17 mouse cellular contexts compared by ENCODE assay signal in the genomic region with DNA sequence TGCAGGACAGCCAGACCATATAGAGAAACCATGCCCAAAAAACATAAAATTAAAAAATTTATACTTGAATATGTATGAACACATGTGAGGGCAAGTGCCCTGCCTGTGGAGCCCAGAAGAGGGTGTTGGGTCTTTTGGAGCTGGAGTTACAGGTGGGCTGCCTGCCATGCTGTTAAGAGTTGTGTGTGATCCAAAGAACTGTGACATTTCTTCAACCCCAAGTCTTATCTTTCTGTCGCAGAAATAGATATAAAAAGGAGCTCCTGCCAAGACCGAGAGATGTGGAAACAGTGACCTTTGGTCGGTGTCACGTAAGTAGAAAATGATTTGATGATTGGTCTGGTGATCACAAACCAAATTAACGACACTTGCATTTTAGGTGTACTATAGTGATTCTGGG. TPM values are rescaled to one million over a fixed set of nuclear protein-coding genes. Genes with fewer than 3 reads are reported as not detected.
DNase-seq lines count a peak whose midpoint lies in the region; ATAC-seq and TF ChIP-seq lines count a peak whose summit lies in the region.
"Had no signal": no experiment of that assay in that cellular context is flagged by ENCODE, and none has a peak within 500 bp of the region (broad histone marks: within the 10 kb centered on the region; RNA-seq: fewer than 3 reads in every experiment).

No protein-coding gene starts in this region.

- DNase-seq in cerebellum, adult 11-12 months = peak; percentile 42
- DNase-seq in cerebellum, adult 8-10 months = no peak
- DNase-seq in kidney, adult 11 months = peak; percentile 14
- no peak for DNase-seq in kidney, postnatal 14 days
- peak; percentile 95 for DNase-seq in liver, adult 2 months (ENCODE audit: extremely low read depth, low read depth, low spot score)
- DNase-seq in right cerebral cortex, adult 18-20 months = no peak
- DNase-seq in layer of hippocampus, adult 9-10 months (ENCODE audit: low spot score) = no peak
- DNase-seq: adrenal gland, postnatal 36 days; gastrocnemius, postnatal 36 days; lung, adult 2 months; right cerebral cortex, postnatal 14 days had no signal

- peaks cover 13% of the 10 kb centered on the region for H3K79me2 ChIP-seq in liver, adult 2 months (ENCODE audit: control insufficient read depth, insufficient read depth, low read length)

- no peak for TF ChIP-seq POLR2A in liver, adult 2 months (IDR thresholded peaks at IDR 0.05; ENCODE audit: extremely low read depth, insufficient read depth, low read length)

- no peak overlapping the region for H3K9ac ChIP-seq in liver, adult 2 months (ENCODE audit: low read depth, low read length)
- H3K9ac ChIP-seq: heart, embryonic 12.5 days; midbrain, embryonic 15.5 days had no signal

- H3K36me3 ChIP-seq in liver, adult 2 months (ENCODE audit: control insufficient read depth, insufficient read depth, low read length) = peaks cover 17% of the 10 kb centered on the region

- no peaks in the 10 kb centered on the region for H3K27me3 ChIP-seq in liver, adult 2 months (ENCODE audit: control insufficient read depth, insufficient read depth, low read length)
- H3K27me3 ChIP-seq: heart, embryonic 12.5 days; midbrain, embryonic 15.5 days had no signal

- H3K4me3 ChIP-seq in liver, adult 2 months (ENCODE audit: insufficient read depth, low read depth, low read length) = no peak overlapping the region
- H3K4me3 ChIP-seq: heart, embryonic 12.5 days; midbrain, embryonic 15.5 days had no signal

- peak; percentile 62 for ATAC-seq in megakaryocyte-erythroid progenitor cell, adult 5-6 weeks (replicated peaks; ENCODE audit: low FRiP score, low TSS enrichment, poor library complexity, severe bottlenecking)
- ATAC-seq: activated CD4-positive, CD25-positive, alpha-beta regulatory T cell, adult 4 months had no signal

- TF ChIP-seq CTCF in liver, adult 2 months (IDR thresholded peaks at IDR 0.05; ENCODE audit: low read depth, low read length) = peak; percentile 1; the same call in 1 of the 2 replicates

- H3K4me1 ChIP-seq in liver, adult 2 months (ENCODE audit: control insufficient read depth, insufficient read depth, low read length) = peaks cover 9% of the 10 kb centered on the region

- peak overlapping the region; percentile 46 for H3K27ac ChIP-seq in liver, adult 2 months (replicated peaks; ENCODE audit: insufficient read depth, low read depth, low read length)
- H3K27ac ChIP-seq: kidney, postnatal 0 days; macrophage had no signal

- 25% methylated on average over 5 of the region's 5 CpGs for WGBS in liver, adult 2 months

RNA-seq across cellular contexts. Expression of gene Vti1b, which starts 1.3 kb away (rescaled TPM):
- 57.1 and 70.7 TPM in 2 replicates for total RNA-seq in liver, adult 2 months (2014; rRNA removed)
- polyA plus RNA-seq in liver, adult 2 months (2012; rRNA removed) = 29.9 and 34.6 TPM in 2 replicates
- 40.5 and 50.0 TPM in 2 replicates for total RNA-seq in megakaryocyte-erythroid progenitor cell, adult 5-6 weeks (2014; fragmentation: Nextera tagmentation)
- total RNA-seq in megakaryocyte-erythroid progenitor cell, adult 5-6 weeks (2017) = 141 and 215 TPM in 2 replicates

RNA-seq across cellular contexts. Expression of gene Rdh11, which starts 18.4 kb away (rescaled TPM):
- total RNA-seq in liver, adult 2 months (2014; rRNA removed) = 53.1 and 60.5 TPM in 2 replicates
- 37.9 and 46.4 TPM in 2 replicates for polyA plus RNA-seq in liver, adult 2 months (2012; rRNA removed)
- 17.3 and 24.7 TPM in 2 replicates for total RNA-seq in megakaryocyte-erythroid progenitor cell, adult 5-6 weeks (2014; fragmentation: Nextera tagmentation)
- total RNA-seq in megakaryocyte-erythroid progenitor cell, adult 5-6 weeks (2017) = 29.6 and 30.5 TPM in 2 replicates

RNA-seq across cellular contexts. Expression of gene Rdh12, which starts 35.0 kb away (rescaled TPM):
- total RNA-seq in liver, adult 2 months (2014; rRNA removed) = not detected in 2 replicates
- not detected in 2 replicates for polyA plus RNA-seq in liver, adult 2 months (2012; rRNA removed)
- total RNA-seq in megakaryocyte-erythroid progenitor cell, adult 5-6 weeks (2014; fragmentation: Nextera tagmentation) = 1.2 and 5.7 TPM in 2 replicates
- 0.19 TPM in 1 of 2 replicates, not detected in the other for total RNA-seq in megakaryocyte-erythroid progenitor cell, adult 5-6 weeks (2017)

RNA-seq across cellular contexts. Expression of gene Arg2, which starts 43.1 kb away (rescaled TPM):
- 0.46 and 0.74 TPM in 2 replicates for total RNA-seq in liver, adult 2 months (2014; rRNA removed)
- 0.20 TPM in 1 of 2 replicates, not detected in the other for polyA plus RNA-seq in liver, adult 2 months (2012; rRNA removed)
- not detected in 2 replicates for total RNA-seq in megakaryocyte-erythroid progenitor cell, adult 5-6 weeks (2014; fragmentation: Nextera tagmentation)
- total RNA-seq in megakaryocyte-erythroid progenitor cell, adult 5-6 weeks (2017) = not detected in 2 replicates
- total RNA-seq: gastrocnemius, postnatal 36 days had no signal

Comparison
In these comparisons a context has a peak if more than half of its experiments do, and no peak if none do; other contexts are left out.
1. DNase-seq: peak in cerebellum, adult 11-12 months (single experiment), kidney, adult 11 months (single experiment) and liver, adult 2 months (single experiment); none in cerebellum, adult 8-10 months (single experiment), kidney, postnatal 14 days (single experiment), right cerebral cortex, adult 18-20 months (single experiment) and layer of hippocampus, adult 9-10 months (single experiment).